Mouse (Mus musculus) heart, adult 2 months (tissue): ENCODE data around the gene Trp53bp2. TPM values are rescaled to one million over a fixed set of nuclear protein-coding genes. Genes with fewer than 3 reads are reported as not detected.

Source experiments
- DNase-seq, 2 experiments: peaks; one replicate each; pipeline ENCODE4 v3.0.0; 2021
- H3K27ac ChIP-seq: fragments of 200-600 bp; 2 replicates; pipeline ENCODE4 v1.8.1; 2022
- H3K27me3 ChIP-seq: fragments of 200-500 bp; 2 replicates; pipeline ENCODE4 v1.6.1; 2012; ENCODE audit warnings: mild to moderate bottlenecking, low read length, inconsistent platforms, mixed read lengths; ENCODE audit not compliant: control insufficient read depth, insufficient read depth
- H3K36me3 ChIP-seq: fragments of 200-500 bp; 2 replicates; pipeline ENCODE4 v1.6.1; 2012; ENCODE audit warnings: low read length, inconsistent platforms; ENCODE audit not compliant: control insufficient read depth, insufficient read depth
- H3K4me1 ChIP-seq: fragments of 200-500 bp; 2 replicates; pipeline ENCODE4 v1.6.1; 2011; ENCODE audit warnings: low read length; ENCODE audit not compliant: control insufficient read depth, insufficient read depth
- H3K4me3 ChIP-seq: fragments of 200-600 bp; 2 replicates; pipeline ENCODE4 v1.8.1; 2022
- H3K79me2 ChIP-seq: fragments of 200-500 bp; replicated peaks from 2 replicates; pipeline ENCODE4 v1.6.1; 2012; ENCODE audit warnings: mild to moderate bottlenecking, inconsistent platforms, low read length, moderate library complexity, mixed read lengths; ENCODE audit not compliant: control insufficient read depth, insufficient read depth
- H3K9ac ChIP-seq: fragments of 200-500 bp; 2 replicates; pipeline ENCODE4 v1.6.1; 2012; ENCODE audit warnings: low read depth, mild to moderate bottlenecking, control low read depth, inconsistent platforms, low read length, mixed read lengths
- CTCF ChIP-seq: fragments of 200-600 bp; IDR thresholded peaks from 2 replicates; pipeline ENCODE4 v1.8.1; 2022; ENCODE audit warnings: antibody characterized with exemption, mild to moderate bottlenecking, moderate library complexity
- EP300 ChIP-seq: fragments of 200-500 bp; IDR thresholded peaks from 2 replicates; pipeline ENCODE4 v1.6.1; 2011; ENCODE audit warnings: low read depth, low read length, control low read depth; ENCODE audit not compliant: insufficient read depth
- POLR2A ChIP-seq: fragments of 200-500 bp; IDR thresholded peaks from 2 replicates; pipeline ENCODE4 v1.6.1; 2011; ENCODE audit warnings: mild to moderate bottlenecking, low read depth, low read length, control low read depth; ENCODE audit not compliant: insufficient read depth
- WGBS: fragments of 180-500 bp; shearing (Covaris S2); methylation state at CpG from one replicate; pipeline ENCODE4 v1.1.7; 2018; 5-methylcytosine and 5-hydroxymethylcytosine counted together
- intact Hi-C: fragments of 180-260 bp; cut with DNase I; formaldehyde crosslinking; loops from one replicate; pipeline ENCODE4 v1.15.1; 2025
- polyA plus RNA-seq: library from polyadenylated mRNA; depleted of rRNA; stranded (reverse); fragments of >200 nt; gene quantifications from 2 replicates; pipeline ENCODE4 v1.2.3, GENCODE M21; 2012
- total RNA-seq, 2 experiments: library from RNA; stranded (reverse); gene quantifications; 2 replicates each; pipeline ENCODE4 v1.2.3; 2021

The Trp53bp2 gene
- total and polyA plus RNA-seq, 3 experiments = 8.4 to 11.4 (median 9.3) TPM

DNA sequence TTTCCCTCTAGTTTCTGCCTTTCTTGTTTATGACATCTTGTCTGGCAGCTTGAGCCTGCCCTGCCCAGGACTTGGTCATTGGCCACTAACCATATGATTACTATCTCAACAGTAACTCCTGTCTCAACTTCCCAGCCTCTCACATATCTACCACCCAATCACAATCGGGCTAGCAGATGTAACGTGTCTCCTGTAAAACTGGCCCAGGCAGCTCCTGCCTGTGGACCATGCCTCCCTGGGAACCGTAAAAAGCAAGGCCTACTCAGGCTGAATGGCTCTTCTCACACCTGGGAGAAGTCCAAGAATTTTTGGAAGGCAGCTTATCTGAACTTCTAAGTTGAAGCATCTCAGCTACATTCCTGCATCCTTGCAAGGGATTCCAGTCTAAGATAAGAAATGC is 10.2 kb upstream of the Trp53bp2 start:
- no peak for DNase-seq
- no peaks in the 10 kb centered on the region for H3K79me2 ChIP-seq
- H3K27me3 ChIP-seq = no peaks in the 10 kb centered on the region
- H3K9ac ChIP-seq = no peak overlapping the region
- 32% methylated on average over 3 of the region's 3 CpGs for WGBS
- H3K27ac ChIP-seq = no peak overlapping the region
- peaks cover 3% of the 10 kb centered on the region for H3K4me1 ChIP-seq
- intact Hi-C loops = no loop called here
- no peak overlapping the region for H3K4me3 ChIP-seq
- no peaks in the 10 kb centered on the region for H3K36me3 ChIP-seq
- TF ChIP-seq POLR2A = no peak

- 71% methylated on average over 2 of the region's 2 CpGs for WGBS
- Histone ChIP-seq H3K36me3 (no peaks in the 10 kb centered on the region), H3K27ac (no peak overlapping the region), H3K4me3 (no peak overlapping the region), H3K4me1 (peaks cover 3% of the 10 kb centered on the region), H3K9ac (no peak overlapping the region), H3K79me2 (no peaks in the 10 kb centered on the region), H3K27me3 (no peaks in the 10 kb centered on the region)
- intact Hi-C loops = no loop called here
- DNase-seq = no peak
- TF ChIP-seq CTCF = no peak
- no peak for TF ChIP-seq POLR2A
- TF ChIP-seq EP300 = no peak
Observed at GRCm38 (mm10) chr1:182399205-182399604, 9.8 kb upstream of the Trp53bp2 start.

GRCm38 (mm10) chr1:182399908-182400307 is 9.1 kb upstream of the Trp53bp2 start:
- 88% methylated on average over 3 of the region's 3 CpGs for WGBS
- no peak overlapping the region for H3K9ac ChIP-seq
- H3K36me3 ChIP-seq = no peaks in the 10 kb centered on the region
- no peak overlapping the region for H3K4me3 ChIP-seq
- no peaks in the 10 kb centered on the region for H3K27me3 ChIP-seq
- intact Hi-C loops = loop anchor here (10.0 kb wide), 1 partner anchor 115 kb away; the partner anchor contains the start of gene Degs1
- no peak overlapping the region for H3K27ac ChIP-seq
- peaks cover 3% of the 10 kb centered on the region for H3K4me1 ChIP-seq
- no peaks in the 10 kb centered on the region for H3K79me2 ChIP-seq
- TF ChIP-seq EP300 = no peak
- TF ChIP-seq POLR2A = no peak
- TF ChIP-seq CTCF = no peak
- no peak for DNase-seq

GRCm38 (mm10) chr1:182403076-182403475 is 5.9 kb upstream of the Trp53bp2 start:
- Histone ChIP-seq H3K4me1 (peaks cover 2% of the 10 kb centered on the region), H3K9ac (no peak overlapping the region), H3K27ac (no peak overlapping the region), H3K27me3 (no peaks in the 10 kb centered on the region), H3K79me2 (no peaks in the 10 kb centered on the region), H3K36me3 (no peaks in the 10 kb centered on the region), H3K4me3 (no peak overlapping the region)
- 47% methylated on average over 13 of the region's 13 CpGs for WGBS
- DNase-seq = no peak
- TF ChIP-seq EP300 (no peak), CTCF (no peak), POLR2A (no peak)
- intact Hi-C loops = loop anchor here (10.0 kb wide), 1 partner anchor 118 kb away; the partner anchor contains the start of gene Degs1

- Histone ChIP-seq H3K36me3 (peaks cover 1% of the 10 kb centered on the region), H3K4me1 (peaks cover 4% of the 10 kb centered on the region), H3K79me2 (no peaks in the 10 kb centered on the region), H3K9ac (no peak overlapping the region), H3K27ac (no peak overlapping the region), H3K4me3 (no peak overlapping the region), H3K27me3 (no peaks in the 10 kb centered on the region)
- no peak for DNase-seq
- 69% methylated on average over 4 of the region's 4 CpGs for WGBS
- TF ChIP-seq EP300 (no peak), CTCF (no peak), POLR2A (no peak)
- intact Hi-C loops = loop anchor here (10.0 kb wide), 1 partner anchor 122 kb away; the partner anchor contains the start of gene Degs1
Observed at GRCm38 (mm10) chr1:182406621-182407020, 2.4 kb upstream of the Trp53bp2 start.

DNA sequence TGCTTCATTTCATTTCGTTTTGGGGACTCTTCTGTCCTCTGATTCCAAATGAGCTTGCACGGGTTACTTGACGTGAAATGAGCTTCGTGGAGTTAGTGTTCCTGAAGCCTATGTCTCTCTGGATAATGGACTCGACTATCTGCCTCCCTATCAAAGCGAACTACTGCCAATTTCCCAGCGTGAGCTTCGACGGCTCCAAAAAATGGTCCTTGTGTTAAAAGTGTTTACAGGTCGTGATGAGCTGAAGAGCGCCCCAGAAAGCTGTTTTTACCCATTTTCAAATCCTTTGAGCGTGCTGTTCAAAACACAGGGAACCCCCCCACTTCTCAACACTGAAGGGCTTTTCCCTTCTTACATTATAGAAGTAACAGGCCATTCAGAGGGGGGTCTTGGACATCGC is 729 bp upstream of the Trp53bp2 start:
- Histone ChIP-seq H3K9ac (peak overlapping the region; percentile 58), H3K4me3 (peak overlapping the region; percentile 75), H3K27me3 (no peaks in the 10 kb centered on the region), H3K79me2 (no peaks in the 10 kb centered on the region), H3K36me3 (peaks cover 7% of the 10 kb centered on the region), H3K4me1 (peaks cover 5% of the 10 kb centered on the region), H3K27ac (peak overlapping the region; percentile 97)
- intact Hi-C loops = loop anchor here (2.0 to 10.0 kb wide), 2 partner anchors 31 to 123 kb away; partner anchors contain the start of gene Degs1
- TF ChIP-seq CTCF (no peak), EP300 (no peak), POLR2A (no peak)
- DNase-seq = no peak
- WGBS = 5% methylated on average over 13 of the region's 13 CpGs
